Mouse (Mus musculus) T-cell, adult 66 days (primary cell): Measurements from ENCODE around the gene Gm42669. TPM values are rescaled to one million over a fixed set of nuclear protein-coding genes. Genes with fewer than 3 reads are reported as not detected.

Experiments
- total RNA-seq, 2 experiments: library from RNA; stranded (reverse); gene quantifications; 3 replicates in 1 of 2; 4 replicates in 1 of 2; pipeline ENCODE4 v1.2.4; 2023

Gm42669 gene
- under 1 TPM in 1 of 2 experiments, not detected in 1; 0.17 TPM for total RNA-seq

GRCm38 (mm10) chr5:107507321-107507720 lies at the start of gene Gm42669:
Gene Gm42669, plus strand, starts transcription at chr5:107507621.

GRCm38 (mm10) chr5:107534581-107534980 lies 27.2 kb downstream of the Gm42669 start, which contains the start of gene 1700028K03Rik:
Gene 1700028K03Rik, plus strand, starts transcription at chr5:107534709.

GRCm38 (mm10) chr5:107597301-107598077 lies 90.1 kb downstream of the Gm42669 start, which contains the start of the genes Rpap2 and Glmn:
Gene Rpap2, plus strand, starts transcription at chr5:107597373.
Gene Glmn, minus strand, starts transcription at chr5:107597888.

Other genes starting within 250 kb of the Gm42669 start
- gene Tgfbr3, start 218.0 kb upstream of the Gm42669 start, total RNA-seq, result 10 to 100 TPM; 52.0 to 56.7 TPM
- 1 to 10 TPM in 1 of 2 experiments, under 1 TPM in 1; 0.68 to 1.2 TPM for gene Brdt, start 176.5 kb upstream of the Gm42669 start, total RNA-seq
- gene Ephx4, start 104.9 kb upstream of the Gm42669 start, total RNA-seq, result under 1 TPM in 1 of 2 experiments, not detected in 1; 0.52 TPM
- gene Lpcat2b, start 76.1 kb upstream of the Gm42669 start, total RNA-seq, result not detected
- gene Btbd8, start 69.6 kb upstream of the Gm42669 start, total RNA-seq, result 1 to 10 TPM; 5.4 to 6.9 TPM
- under 1 TPM; 0.15 to 0.18 TPM for gene 1700028K03Rik, start 27.1 kb downstream of the Gm42669 start, total RNA-seq
- gene Rpap2, start 89.8 kb downstream of the Gm42669 start, total RNA-seq, result 10 to 100 TPM; 32.7 to 34.8 TPM
- 10 to 100 TPM; 15.7 to 16.3 TPM for gene Glmn, start 90.3 kb downstream of the Gm42669 start, total RNA-seq
- 10 to 100 TPM; 17.6 to 25.3 TPM for gene Gfi1, start 218.4 kb downstream of the Gm42669 start, total RNA-seq